ENCODE assay signal across 8 mouse cellular contexts in the genomic region with DNA sequence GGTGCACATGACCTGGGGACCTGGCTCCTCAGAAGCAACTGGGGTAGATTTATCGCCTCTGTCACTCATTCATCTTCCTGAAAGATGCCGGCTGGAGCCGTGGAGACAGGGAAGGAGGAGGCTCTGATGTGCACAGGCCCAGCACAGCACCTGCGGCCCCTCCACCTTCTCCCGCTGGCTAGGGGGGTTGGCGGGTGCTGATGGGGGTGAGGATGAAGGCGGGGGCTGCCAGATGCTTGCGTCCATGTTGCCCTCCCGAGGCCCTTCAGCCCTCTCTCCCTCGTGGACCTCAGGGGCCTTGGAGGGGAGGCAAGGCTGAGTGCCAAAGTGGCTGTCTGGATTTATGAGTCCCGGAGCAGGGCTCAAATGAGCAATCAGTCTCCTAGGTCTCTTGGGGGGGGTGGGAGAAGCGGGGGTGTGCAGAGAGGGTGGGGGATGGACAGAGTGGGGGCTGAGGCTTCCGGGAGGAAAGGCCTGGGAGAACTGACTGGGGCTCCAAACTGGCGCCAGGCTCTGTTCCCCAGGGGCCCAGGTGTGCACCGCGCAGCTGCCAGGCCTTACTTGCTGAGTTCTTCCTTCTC.
DNase-seq lines count a peak whose midpoint lies in the region; ATAC-seq and TF ChIP-seq lines count a peak whose summit lies in the region.

No protein-coding gene starts in this region.

- 88% methylated on average over 16 of the region's 16 CpGs for WGBS in forebrain, embryonic 10.5 days
- WGBS in forebrain, embryonic 16.5 days: 65% methylated on average over 16 of the region's 16 CpGs
- WGBS in forebrain, embryonic 14.5 days: 68% methylated on average over 16 of the region's 16 CpGs
- 19% methylated on average over 12 of the region's 16 CpGs for WGBS in limb, embryonic 14.5 days
- 87% methylated on average over 16 of the region's 16 CpGs for WGBS in thymus, adult 2 months

- peaks cover 18% of the 10 kb centered on the region for H3K4me1 ChIP-seq in forebrain, embryonic 10.5 days
- peaks cover 21% of the 10 kb centered on the region for H3K4me1 ChIP-seq in forebrain, embryonic 16.5 days (replicated peaks; ENCODE audit: control insufficient read depth, insufficient read depth, low read length)
- peaks cover 42% of the 10 kb centered on the region for H3K4me1 ChIP-seq in E14TG2a.4 (replicated peaks; ENCODE audit: low read depth, low read length)
- peaks cover 4% of the 10 kb centered on the region for H3K4me1 ChIP-seq in forebrain, embryonic 14.5 days (ENCODE audit: control insufficient read depth, insufficient read depth, low read length)
- H3K4me1 ChIP-seq in limb, embryonic 14.5 days (ENCODE audit: control insufficient read depth, insufficient read depth, low read length): peaks cover 46% of the 10 kb centered on the region
- H3K4me1 ChIP-seq in thymus, adult 2 months (replicated peaks; ENCODE audit: control insufficient read depth, insufficient read depth, low read length): peaks cover 12% of the 10 kb centered on the region

- H3K9me3 ChIP-seq in forebrain, embryonic 10.5 days: no peaks in the 10 kb centered on the region
- no peaks in the 10 kb centered on the region for H3K9me3 ChIP-seq in forebrain, embryonic 16.5 days (ENCODE audit: control insufficient read depth, low read length)
- H3K9me3 ChIP-seq in E14TG2a.4 (ENCODE audit: low read length): no peaks in the 10 kb centered on the region
- H3K9me3 ChIP-seq in forebrain, embryonic 14.5 days (replicated peaks; ENCODE audit: control insufficient read depth, low read length): no peaks in the 10 kb centered on the region
- no peaks in the 10 kb centered on the region for H3K9me3 ChIP-seq in limb, embryonic 14.5 days (ENCODE audit: control insufficient read depth, low read length)

- no peak for ATAC-seq in forebrain, embryonic 16.5 days
- no peak for ATAC-seq in forebrain, embryonic 14.5 days
- ATAC-seq in limb, embryonic 14.5 days (ENCODE audit: low FRiP score, low read depth): 0 out of 2 replicates have a peak, but pooled peaks have one; percentile 34
- ATAC-seq in frontal cortex, adult (ENCODE audit: low TSS enrichment): no peak

- H3K27me3 ChIP-seq in forebrain, embryonic 10.5 days (ENCODE audit: poor library complexity, severe bottlenecking): no peaks in the 10 kb centered on the region
- H3K27me3 ChIP-seq in forebrain, embryonic 16.5 days (replicated peaks; ENCODE audit: control insufficient read depth, insufficient read depth, low read length): no peaks in the 10 kb centered on the region
- H3K27me3 ChIP-seq in E14TG2a.4 (ENCODE audit: insufficient read depth, low read length): no peaks in the 10 kb centered on the region
- no peaks in the 10 kb centered on the region for H3K27me3 ChIP-seq in forebrain, embryonic 14.5 days (replicated peaks; ENCODE audit: control insufficient read depth, insufficient read depth, low read length)
- no peaks in the 10 kb centered on the region for H3K27me3 ChIP-seq in limb, embryonic 14.5 days (ENCODE audit: control insufficient read depth, insufficient read depth, low read length)
- no peaks in the 10 kb centered on the region for H3K27me3 ChIP-seq in thymus, adult 2 months (ENCODE audit: control insufficient read depth, insufficient read depth, low read length)

- no peak for DNase-seq in forebrain, embryonic 10.5 days (ENCODE audit: extremely low spot score, low spot score)
- no peak for DNase-seq in forebrain, embryonic 14.5 days (ENCODE audit: low spot score)
- DNase-seq in limb, embryonic 14.5 days (ENCODE audit: low spot score): no peak
- no peak for DNase-seq in thymus, adult 2 months
- DNase-seq in thymus, postnatal 25 days: no peak

- H3K36me3 ChIP-seq in forebrain, embryonic 10.5 days (replicated peaks): peaks cover 90% of the 10 kb centered on the region
- H3K36me3 ChIP-seq in forebrain, embryonic 16.5 days (ENCODE audit: control insufficient read depth, insufficient read depth): peaks cover 7% of the 10 kb centered on the region; the same call in 1 of the 2 replicates
- peaks cover 88% of the 10 kb centered on the region for H3K36me3 ChIP-seq in E14TG2a.4 (ENCODE audit: insufficient read depth, low read length)
- peaks cover 67% of the 10 kb centered on the region for H3K36me3 ChIP-seq in forebrain, embryonic 14.5 days (ENCODE audit: control insufficient read depth, insufficient read depth, low read length)
- peaks cover 73% of the 10 kb centered on the region for H3K36me3 ChIP-seq in limb, embryonic 14.5 days (ENCODE audit: control insufficient read depth, insufficient read depth, low read length)
- peaks cover 22% of the 10 kb centered on the region for H3K36me3 ChIP-seq in thymus, adult 2 months (ENCODE audit: control insufficient read depth, insufficient read depth, low read length)

- no peak overlapping the region for H3K4me3 ChIP-seq in forebrain, embryonic 10.5 days
- no peak overlapping the region for H3K4me3 ChIP-seq in forebrain, embryonic 16.5 days (replicated peaks; ENCODE audit: low read length)
- peak overlapping the region; percentile 13; the same call in 1 of the 2 replicates for H3K4me3 ChIP-seq in E14TG2a.4 (replicated peaks; ENCODE audit: low read length)
- no peak overlapping the region for H3K4me3 ChIP-seq in forebrain, embryonic 14.5 days (ENCODE audit: low read depth, low read length)
- no peak overlapping the region for H3K4me3 ChIP-seq in limb, embryonic 14.5 days (replicated peaks; ENCODE audit: low read length)
- no peak overlapping the region for H3K4me3 ChIP-seq in thymus, adult 2 months (ENCODE audit: control insufficient read depth, insufficient read depth, low read length)

- TF ChIP-seq POLR2A in limb, embryonic 14.5 days (IDR thresholded peaks at IDR 0.05; ENCODE audit: borderline replicate concordance, extremely low read depth, insufficient read depth, insufficient read length): no peak
- no peak for TF ChIP-seq POLR2A in thymus, adult 2 months (IDR thresholded peaks at IDR 0.05; ENCODE audit: control insufficient read depth, extremely low read depth, insufficient read depth, low read length, poor library complexity)

- no peak overlapping the region for H3K9ac ChIP-seq in forebrain, embryonic 16.5 days (replicated peaks; ENCODE audit: low read depth, low read length)
- no peak overlapping the region for H3K9ac ChIP-seq in forebrain, embryonic 14.5 days (ENCODE audit: low read length)
- no peak overlapping the region for H3K9ac ChIP-seq in limb, embryonic 14.5 days (ENCODE audit: low read depth, low read length, severe bottlenecking)

- no peak overlapping the region for H3K4me2 ChIP-seq in forebrain, embryonic 16.5 days (ENCODE audit: low read length)
- H3K4me2 ChIP-seq in forebrain, embryonic 14.5 days (ENCODE audit: low read length): no peak overlapping the region
- H3K4me2 ChIP-seq in limb, embryonic 14.5 days (replicated peaks; ENCODE audit: low read depth, low read length, severe bottlenecking): no peak overlapping the region

- no peak for TF ChIP-seq CTCF in E14TG2a.4 (conservative IDR thresholded peaks at IDR 0.05; ENCODE audit: low read length)
- TF ChIP-seq CTCF in thymus, adult 2 months (IDR thresholded peaks at IDR 0.05; ENCODE audit: borderline replicate concordance, control insufficient read depth, extremely low read depth, insufficient read depth, low read length, poor library complexity): no peak

- peak overlapping the region; percentile 69 for H3K27ac ChIP-seq in forebrain, embryonic 10.5 days
- no peak overlapping the region; the same call in 1 of the 2 replicates for H3K27ac ChIP-seq in forebrain, embryonic 16.5 days (ENCODE audit: low read length)
- peak overlapping the region; percentile 63 for H3K27ac ChIP-seq in forebrain, embryonic 14.5 days (ENCODE audit: low read depth, low read length)
- H3K27ac ChIP-seq in limb, embryonic 14.5 days (replicated peaks; ENCODE audit: low read depth, low read length): peak overlapping the region; percentile 61; the same call in 1 of the 2 replicates
- no peak overlapping the region for H3K27ac ChIP-seq in thymus, adult 2 months (ENCODE audit: control insufficient read depth, insufficient read depth, low read length)

Comparison
In these comparisons a context has a peak if more than half of its experiments do, and no peak if none do; other contexts are left out.
1. H3K27ac ChIP-seq: peak in forebrain, embryonic 10.5 days (single experiment), forebrain, embryonic 14.5 days (single experiment) and limb, embryonic 14.5 days (single experiment); none in forebrain, embryonic 16.5 days (single experiment) and thymus, adult 2 months (single experiment).